Mouse (Mus musculus) C2C12 (cell line): ENCODE measurements around the gene Ass1.

Experiments
- CEBPB ChIP-seq: IDR thresholded peaks from one replicate; pipeline ENCODE4 v1.6.1; 2011; ENCODE audit warnings: low read depth, mild to moderate bottlenecking, control low read depth, moderate library complexity
- CTCF ChIP-seq: IDR thresholded peaks from one replicate; pipeline ENCODE4 v1.5.1; 2011; ENCODE audit not compliant: control insufficient read depth, insufficient read depth, insufficient read length
- MAX ChIP-seq: IDR thresholded peaks from one replicate; pipeline ENCODE4 v1.6.1; 2011; ENCODE audit warnings: mild to moderate bottlenecking, control low read depth
- MYOG ChIP-seq: IDR thresholded peaks from one replicate; pipeline ENCODE4 v1.6.1; 2011; ENCODE audit not compliant: control insufficient read depth, insufficient read length; ENCODE audit errors: extremely low read depth
- USF1 ChIP-seq: IDR thresholded peaks from one replicate; pipeline ENCODE4 v1.6.1; 2011; ENCODE audit warnings: low read depth, mild to moderate bottlenecking, control low read depth, moderate library complexity

DNA sequence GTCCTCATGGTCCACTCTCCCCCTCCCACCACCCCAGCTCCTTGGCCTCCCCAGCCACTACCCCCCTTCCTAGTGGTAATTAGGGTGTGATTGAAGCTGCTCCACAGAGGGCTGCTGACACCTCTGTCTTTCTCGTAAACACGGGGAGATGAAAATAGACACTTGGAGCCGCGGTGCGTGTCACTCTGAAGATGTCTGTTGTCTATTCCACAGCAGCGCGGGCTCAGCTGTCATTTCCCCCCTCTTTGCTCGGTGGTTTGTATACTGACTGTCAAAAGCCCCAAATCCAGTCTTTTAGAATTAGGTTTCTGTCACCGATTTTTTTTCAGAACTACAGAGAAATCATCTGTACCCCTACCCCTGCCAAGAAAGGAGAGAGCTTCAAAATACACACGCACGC lies 35.5 kb downstream of the Ass1 start:
- no peak for TF ChIP-seq CTCF
- no peak for TF ChIP-seq MAX
- no peak for TF ChIP-seq USF1
- no peak for TF ChIP-seq CEBPB
- no peak for TF ChIP-seq MYOG
